Mouse (Mus musculus) lung, adult 2 months (tissue): ENCODE results near the gene Spata13.

Source experiments
- CTCF ChIP-seq: fragments of 200-500 bp; IDR thresholded peaks from 2 replicates; pipeline ENCODE4 v1.5.1; 2011; ENCODE audit warnings: mild to moderate bottlenecking, low read length, control low read depth; ENCODE audit not compliant: insufficient read depth
- POLR2A ChIP-seq: fragments of 200-500 bp; IDR thresholded peaks from 2 replicates; pipeline ENCODE4 v1.6.1; 2011; ENCODE audit warnings: low read depth, mild to moderate bottlenecking, control low read depth, low read length, borderline replicate concordance; ENCODE audit errors: extremely low read depth

DNA sequence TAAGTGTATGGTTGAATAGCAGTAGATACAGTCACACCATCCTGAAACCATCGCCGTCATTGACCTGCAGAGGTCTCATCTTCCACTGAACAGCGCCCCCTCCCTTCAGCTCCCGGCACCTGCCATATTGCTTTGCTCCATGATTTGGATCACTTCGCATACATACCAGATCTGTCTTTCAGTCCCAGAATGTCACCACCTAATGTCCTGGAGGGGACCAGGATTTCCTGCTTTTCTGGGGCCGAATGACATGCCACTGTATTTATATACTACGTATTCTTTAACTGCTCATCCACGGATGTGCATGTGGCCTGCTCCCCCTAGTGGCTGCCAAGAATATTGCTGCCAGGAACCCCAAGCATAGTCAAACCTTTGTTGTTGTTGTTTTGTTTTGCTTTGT lies 137.3 kb downstream of the Spata13 start:
- TF ChIP-seq CTCF (peak; percentile 83), POLR2A (no peak)
